Mouse (Mus musculus): ENCODE measurements around the gene Fos.

- TF ChIP-seq POLR2A (IDR thresholded peaks at IDR 0.05; ENCODE audit: extremely low read depth, insufficient read depth, low read length), result no peak
- peak; percentile 69 for TF ChIP-seq CTCF (IDR thresholded peaks at IDR 0.05; ENCODE audit: low read depth, low read length)
These were observed 23.1 kb downstream of the Fos start for GRCm38 (mm10) chr12:85496755-85497154.
